Mouse (Mus musculus) pancreas, adult 10 weeks (tissue): ENCODE measurements around the gene AI597479. TPM values are rescaled to one million over a fixed set of nuclear protein-coding genes. Genes with fewer than 3 reads are reported as not detected.

Experiments
- polyA plus RNA-seq: library from polyadenylated mRNA; stranded (reverse); fragments of 350-450 nt; fragmentation: Illumina TruSeq; extraction: RNeasy Lipid Tissue Mini Kit (QIAGEN cat#74804); gene quantifications from one replicate; pipeline ENCODE4 v1.2.3, GENCODE M21; 2015; ENCODE audit warnings: low read depth, low replicate concordance; ENCODE audit not compliant: insufficient read depth

Gene AI597479
- 2.4 TPM for polyA plus RNA-seq

GRCm38 (mm10) chr1:43098031-43098984 lies at the start of gene AI597479, which contains the start of gene Tgfbrap1:
TSS of gene AI597479 (plus strand) at chr1:43098710.
TSS of gene Tgfbrap1 (minus strand) at chr1:43098637.

Other genes starting within 250 kb of the AI597479 start
- 10.6 TPM for gene Mrps9, start 247.5 kb upstream of the AI597479 start, polyA plus RNA-seq
- gene Gpr45, start 145.8 kb upstream of the AI597479 start, polyA plus RNA-seq, result 1.3 TPM
- 6.7 TPM for gene Tgfbrap1, start 73 bp upstream of the AI597479 start, polyA plus RNA-seq
- gene Fhl2, start 98.3 kb downstream of the AI597479 start, polyA plus RNA-seq, result 1.7 TPM